Mouse (Mus musculus) kidney, postnatal 36 days (tissue): Measurements from ENCODE around the gene Ror2.
"Not testable (repeated sequence)": the region's sequence is repeated elsewhere in the genome, so short reads cannot be mapped to it uniquely, and the experiment has no call there.

ENCODE experiments used
- DNase-seq, 2 experiments: peaks; one replicate each; pipeline ENCODE4 v3.0.0; 2021 to 2022; ENCODE audit warnings: mixed read lengths in 2 of 2

The Ror2 gene

DNA sequence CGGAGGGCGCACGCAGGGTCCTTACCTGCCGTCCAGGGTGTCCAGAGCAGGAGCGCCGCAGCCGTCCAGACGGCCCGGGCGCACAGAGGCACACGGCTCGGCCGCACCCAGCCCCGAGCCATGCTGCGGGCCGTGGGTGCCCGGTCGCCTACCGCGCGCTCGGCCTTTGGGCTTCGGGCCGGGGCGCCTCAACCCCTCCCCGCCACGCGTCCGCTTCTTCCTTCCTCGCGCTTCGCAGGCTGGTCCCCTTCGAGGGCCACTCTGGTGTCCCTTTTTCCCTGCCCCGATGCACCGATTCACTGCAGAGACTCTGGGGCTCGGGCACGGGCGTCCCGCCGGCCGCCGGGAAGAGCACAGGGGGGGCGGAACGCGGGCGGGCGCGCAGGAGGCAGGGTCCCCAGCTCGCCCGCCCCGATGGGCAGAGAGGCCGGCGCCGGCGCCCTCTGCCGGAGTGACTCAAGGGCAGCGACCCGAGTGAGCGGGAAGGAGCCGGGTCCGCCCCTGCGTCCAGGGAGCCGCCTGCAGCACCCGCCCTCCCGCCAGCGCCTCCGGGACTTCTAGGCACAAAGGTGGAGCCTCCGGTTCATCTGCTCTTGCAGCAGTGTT is at the start of gene Ror2:
TSS of gene Ror2 (minus strand) at position 369 of the 606 bp plus-strand sequence.
- peak; percentile 65 to 81 for DNase-seq

DNA sequence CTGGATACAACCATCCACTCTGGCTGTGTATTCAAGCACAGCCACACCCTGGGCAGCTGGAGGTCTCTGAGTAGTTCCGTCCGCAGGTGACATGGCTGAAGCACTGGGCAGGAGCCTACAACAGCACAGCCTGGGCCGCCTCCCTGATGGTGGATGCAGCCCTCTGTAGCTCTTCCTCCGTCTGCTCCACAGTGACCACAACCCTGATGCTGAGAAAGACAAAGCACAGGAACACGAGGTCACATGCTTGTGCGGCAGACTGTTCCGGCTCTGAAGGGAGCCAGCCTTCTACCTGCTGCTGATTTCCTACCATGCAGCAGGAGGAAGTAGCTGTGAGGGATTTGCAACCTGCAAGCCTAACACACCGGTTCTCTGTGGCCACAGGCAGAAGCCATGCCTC is 47.8 kb upstream of the Ror2 start:
- no peak for DNase-seq

DNA sequence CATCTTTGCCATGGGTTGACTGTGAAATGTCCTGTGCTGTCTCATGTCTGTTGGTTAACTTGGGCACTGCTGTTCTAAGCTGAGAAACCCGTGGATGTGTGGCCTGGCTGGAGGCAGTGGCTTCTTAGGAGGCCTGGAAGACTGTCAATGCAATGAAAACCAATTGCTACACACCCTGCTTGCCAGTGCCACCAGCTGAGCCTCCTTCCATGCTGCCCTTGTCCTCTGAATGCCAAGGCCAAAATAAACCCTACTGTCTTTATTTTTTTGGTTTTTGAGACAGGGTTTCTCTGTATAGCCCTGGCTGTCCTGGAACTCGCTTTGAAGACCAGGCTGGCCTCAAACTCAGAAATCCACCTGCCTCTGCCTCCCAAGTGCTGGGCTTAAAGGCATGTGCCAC is 44.3 kb upstream of the Ror2 start:
- DNase-seq: no peak

DNA sequence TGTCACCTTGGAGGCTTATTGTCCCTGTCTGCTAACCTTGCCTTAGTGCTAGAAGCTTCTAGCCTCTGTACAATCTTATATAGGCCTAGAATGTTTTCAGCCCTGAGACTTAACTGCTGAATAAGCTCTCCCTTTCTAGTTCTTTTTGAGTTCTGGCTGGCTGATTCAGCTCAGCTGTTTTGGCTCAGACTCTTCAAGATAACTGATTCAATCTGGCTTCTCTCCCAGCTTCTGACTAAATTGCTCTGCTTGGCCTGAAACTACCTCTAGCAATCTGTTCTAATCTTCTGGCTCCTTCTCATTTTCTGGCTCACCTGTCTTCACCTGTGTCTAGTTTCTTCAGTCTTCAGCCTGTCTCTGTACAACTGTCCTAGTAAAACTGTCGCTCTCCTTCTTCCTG is 39.6 kb upstream of the Ror2 start:
- DNase-seq: no peak

DNA sequence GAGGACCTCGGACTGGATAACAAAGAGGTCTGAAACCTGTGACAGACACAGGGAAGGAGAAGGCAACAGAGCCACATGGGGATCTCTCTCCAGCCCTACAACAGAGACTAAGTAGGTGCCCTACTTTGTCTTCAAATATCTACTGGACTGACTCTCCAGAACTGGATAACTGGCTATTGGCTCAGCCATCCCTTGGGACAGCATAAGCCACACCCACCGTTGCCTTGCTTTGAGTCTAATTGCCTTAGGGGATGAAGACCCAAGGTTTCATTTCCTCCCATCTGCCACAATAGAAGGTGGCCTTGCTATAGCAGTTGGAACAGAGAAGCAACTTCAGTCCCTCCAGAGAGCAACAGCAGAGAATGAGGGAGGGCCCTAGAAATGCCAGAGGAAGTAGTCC is 37.7 kb upstream of the Ror2 start:
- DNase-seq: no peak

DNA sequence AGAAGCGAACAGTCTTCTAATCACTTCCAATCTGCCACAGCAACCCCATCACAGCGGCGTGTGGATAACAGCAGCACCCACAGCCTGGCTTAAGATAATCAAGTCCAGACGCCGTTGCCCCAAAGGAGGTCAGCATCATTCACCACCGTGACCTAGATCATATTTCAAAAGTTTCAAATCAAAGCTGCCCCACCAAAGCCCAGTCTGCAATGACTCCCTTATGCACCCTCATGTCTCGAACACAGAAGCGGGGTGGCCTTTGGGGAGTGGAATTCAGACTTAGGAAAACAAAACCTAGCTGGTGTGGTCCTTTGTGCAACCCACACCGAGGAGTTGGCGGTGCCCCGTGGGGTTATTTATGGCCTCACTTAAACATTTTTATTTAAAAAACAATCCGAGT is 35.0 kb upstream of the Ror2 start:
- no peak for DNase-seq

DNA sequence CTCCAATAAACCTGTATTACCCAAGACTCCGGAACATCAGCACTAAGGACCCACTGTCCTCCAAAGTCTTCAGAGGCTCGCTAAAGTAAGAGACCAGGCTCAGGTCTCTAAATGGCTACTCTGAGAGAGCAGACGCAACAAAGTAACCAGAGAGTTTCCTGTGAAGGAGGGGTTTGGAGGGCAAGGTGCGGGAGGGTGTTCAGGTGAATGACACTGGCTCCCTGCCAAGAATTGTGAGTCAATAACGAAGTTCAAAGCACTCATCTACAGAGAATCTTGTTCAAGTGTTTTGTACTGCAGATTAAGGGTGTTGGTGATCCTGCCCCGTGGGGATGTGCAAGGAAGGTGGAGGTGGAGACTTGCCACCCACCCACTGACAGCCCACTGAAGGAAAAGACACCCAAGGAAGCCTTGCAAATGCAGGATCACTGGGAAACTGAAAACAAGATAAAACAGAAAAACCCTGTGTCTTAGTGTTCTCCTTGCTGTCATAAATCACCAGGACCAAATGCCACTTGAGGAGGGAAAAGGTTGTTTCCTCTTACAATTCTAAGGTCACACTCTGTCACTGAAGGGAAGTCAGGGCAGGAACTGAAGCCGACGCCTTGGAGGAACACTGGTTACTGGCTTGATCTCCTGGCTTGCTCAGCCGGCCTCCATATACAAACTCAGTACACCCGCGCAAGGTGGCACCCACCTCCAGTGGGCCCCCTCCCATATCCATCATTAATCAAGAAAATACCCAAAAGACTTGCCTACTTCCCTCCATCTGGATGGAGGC is 30.8 kb upstream of the Ror2 start:
- peak; percentile 44 to 56 for DNase-seq

DNA sequence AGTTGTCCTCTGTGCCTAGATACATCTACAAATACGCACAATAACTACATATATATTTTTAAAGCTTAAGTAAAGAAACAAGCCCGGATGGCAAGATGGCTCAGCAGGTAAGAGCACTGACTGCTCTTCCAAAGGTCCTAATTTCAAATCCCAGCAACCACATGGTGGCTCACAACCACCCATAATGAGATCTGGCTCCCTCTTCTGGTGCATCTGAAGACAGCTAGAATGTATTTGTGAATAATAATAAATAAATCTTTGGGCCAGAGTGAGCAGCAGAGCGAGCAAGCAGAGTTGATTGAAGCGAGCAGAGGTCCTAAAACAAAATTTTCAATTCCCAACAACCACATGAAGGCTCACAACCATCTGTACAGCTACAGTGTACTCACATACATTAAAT is 29.8 kb upstream of the Ror2 start:
- DNase-seq: not testable (repeated sequence)

DNA sequence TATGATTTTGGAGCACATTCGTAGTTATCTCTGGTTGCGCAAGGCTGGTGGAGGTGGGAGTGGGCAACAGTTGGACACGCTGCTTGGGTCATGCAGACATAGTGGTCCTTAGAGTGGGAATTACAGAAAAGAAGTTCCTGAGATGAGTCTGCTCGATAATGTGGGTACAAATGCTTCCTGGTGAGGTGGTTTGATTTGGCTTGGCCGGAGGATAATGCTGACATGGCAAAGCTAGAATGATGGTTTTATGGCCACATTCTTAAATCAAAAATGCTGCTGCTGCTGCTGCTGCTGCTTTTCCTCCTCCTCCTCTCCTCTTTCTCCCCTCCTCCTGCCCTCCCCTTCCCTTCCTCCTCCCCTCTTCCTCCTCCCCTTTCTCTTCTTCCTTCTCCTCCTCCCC is 24.5 kb upstream of the Ror2 start:
- no peak for DNase-seq

DNA sequence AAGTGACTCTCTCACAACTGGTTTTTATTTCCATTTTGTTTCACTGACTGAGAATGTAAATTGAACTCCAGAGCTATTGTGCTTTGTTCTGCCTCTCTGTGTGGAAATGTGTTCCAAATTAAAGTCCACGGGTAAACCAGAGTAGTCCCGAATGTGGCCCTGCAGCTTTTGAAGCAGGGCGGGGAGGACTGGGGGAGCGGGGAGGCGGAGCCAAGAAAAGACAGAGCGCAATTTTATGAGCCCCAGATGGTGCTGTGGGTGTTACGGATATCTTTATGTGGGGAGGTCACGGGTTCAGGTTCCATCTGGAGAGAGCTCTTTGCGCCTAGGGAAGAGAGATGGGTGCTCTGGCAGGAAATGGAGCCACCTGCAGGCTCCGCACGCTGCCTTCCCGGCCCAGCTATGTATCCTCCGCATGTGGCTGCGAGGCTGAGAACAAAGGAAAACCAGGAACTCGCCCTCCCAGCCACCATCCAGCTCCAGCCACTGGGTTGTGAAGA is 23.8 kb upstream of the Ror2 start:
- DNase-seq: peak; percentile 4 to 31

DNA sequence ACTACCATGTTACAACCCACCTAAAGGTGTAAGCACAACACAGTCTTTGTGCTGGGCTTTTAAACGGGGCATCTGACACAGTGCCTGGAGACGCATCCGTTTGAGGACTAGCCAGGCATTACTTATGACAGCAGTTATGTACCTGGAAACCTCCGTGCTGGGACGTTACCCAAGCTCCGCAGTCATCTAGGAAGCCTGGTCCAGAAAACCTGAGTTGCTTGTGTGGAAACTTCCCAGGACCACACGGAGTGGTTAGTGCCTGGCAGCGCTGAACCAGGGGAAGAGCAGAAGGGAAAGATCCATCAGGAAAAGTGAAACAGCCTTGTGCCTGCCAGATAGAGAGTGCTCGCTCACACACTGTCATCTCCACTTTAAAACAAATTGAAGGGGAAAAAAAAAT is 23.2 kb upstream of the Ror2 start:
- no peak for DNase-seq

DNA sequence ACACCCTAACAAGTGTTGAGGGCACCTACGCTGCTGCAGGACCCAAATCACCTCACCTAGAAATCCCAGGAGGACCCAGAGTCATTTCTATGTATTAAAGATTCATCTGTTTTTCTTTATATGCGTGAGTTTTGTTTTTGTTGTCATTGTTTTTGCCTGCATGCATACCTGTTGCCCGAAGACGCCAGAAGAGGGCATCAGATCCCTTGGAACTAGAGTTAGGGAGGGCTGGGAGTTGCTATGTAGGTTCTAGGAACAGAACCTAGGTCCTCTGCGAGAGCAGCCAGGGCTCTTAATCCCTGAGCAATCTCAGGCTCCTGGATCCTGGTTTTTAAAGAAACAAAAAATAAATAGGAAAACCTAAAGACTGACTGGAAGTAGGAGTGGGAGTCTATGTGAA is 20.9 kb upstream of the Ror2 start:
- peak in 1 of 2 experiments; percentile 10 for DNase-seq

DNA sequence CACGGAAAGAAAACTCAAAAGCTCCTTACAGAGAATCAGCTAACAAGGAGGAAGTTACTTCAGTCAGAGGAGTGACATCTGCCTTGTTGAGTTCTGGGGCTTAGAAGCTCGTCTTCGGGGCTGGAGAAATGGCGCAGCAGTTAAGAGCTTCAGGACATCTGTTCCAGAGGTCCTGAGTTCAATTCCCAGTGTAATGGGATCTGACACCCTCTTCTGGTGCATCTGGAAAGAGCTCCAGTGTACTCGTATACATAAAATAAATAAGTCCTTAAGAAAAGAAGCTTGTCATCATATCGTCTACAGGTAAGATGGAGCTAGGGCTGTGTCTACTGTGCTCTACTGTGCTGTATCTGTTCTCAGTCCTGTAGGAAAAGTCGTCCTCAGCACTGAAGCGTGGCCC is 19.3 kb upstream of the Ror2 start:
- no peak for DNase-seq

DNA sequence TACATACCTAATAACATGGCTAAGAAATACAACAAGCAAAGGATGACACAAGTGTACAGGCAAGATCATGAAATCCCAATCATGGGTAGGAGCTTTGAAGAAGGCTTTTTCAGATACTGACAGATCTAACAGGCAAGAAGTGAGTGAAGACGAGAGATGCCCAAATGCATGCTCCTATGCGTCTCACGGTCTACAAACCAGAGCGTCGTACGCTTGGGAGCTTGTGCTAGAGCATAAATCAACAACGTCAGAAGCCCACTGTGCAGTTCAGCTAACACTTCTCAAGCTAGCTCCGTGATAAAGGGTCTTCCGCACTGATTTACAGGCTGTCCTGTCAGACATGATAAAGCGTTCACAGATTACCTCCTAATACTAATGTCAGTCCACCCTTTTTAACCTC is 16.8 kb upstream of the Ror2 start:
- no peak for DNase-seq

DNA sequence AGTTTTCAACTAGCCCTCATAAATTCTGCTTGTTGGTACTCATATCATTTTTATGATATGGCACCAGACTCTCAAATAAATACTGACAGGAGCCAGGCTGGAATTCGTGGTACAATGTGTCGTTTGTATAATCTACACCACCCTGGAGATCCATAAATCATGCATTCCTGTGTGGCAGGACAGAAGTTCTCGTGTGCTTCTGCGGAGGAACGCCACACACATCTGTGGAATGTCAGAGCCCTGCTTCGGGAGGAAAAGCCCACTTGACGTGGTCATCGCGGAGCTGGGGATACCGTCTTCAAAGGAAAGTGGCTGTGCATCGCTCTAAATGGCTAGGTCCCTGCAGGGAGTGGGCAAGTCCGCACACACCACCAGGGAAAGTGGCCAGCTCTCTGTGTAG is 7.1 kb upstream of the Ror2 start:
- no peak for DNase-seq

DNA sequence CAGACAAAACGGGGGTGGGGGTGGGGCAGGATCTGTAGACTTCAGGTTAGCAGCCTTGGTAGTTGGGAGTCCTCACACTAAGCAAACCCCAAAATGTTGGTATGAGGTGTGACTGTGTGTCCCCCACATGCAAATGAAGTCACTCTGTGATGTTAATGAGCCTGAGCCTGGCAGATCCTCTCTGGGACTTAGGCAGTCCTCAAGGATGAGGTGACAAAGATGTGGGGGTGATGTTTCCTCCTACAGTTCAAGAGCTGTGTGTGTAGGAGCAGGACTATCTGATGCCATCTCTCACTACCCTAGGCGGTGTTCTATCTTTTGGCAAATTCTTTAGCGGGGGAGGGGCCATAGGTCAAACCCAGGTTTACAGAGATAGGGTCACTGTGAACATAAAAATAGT is 6.3 kb upstream of the Ror2 start:
- no peak for DNase-seq

DNA sequence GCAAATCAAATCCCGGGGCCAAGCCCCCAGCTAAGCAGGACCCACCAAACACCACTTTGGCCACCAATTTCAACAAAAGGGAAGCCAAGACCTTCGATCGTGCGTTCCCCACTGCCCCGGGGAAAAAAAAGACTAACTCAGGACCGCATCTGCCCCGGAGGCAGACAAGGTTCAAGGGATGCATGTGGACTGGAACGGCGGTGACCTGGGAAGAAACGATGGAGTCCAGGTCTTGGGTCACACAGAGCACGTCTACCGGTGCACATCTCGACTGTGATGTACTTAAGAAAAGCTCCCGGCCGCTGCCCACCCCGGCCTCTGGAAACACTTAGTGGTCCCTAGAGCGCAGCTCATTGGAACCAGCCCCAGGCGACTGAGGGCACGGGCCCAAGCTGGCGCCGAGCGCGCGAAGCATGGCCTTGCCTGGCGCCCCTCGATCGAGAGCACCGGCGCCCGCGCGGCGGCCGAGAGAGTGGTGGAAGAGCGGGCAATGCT is 616 bp downstream of the Ror2 start:
- peak in 1 of 2 experiments; percentile 43 for DNase-seq

DNA sequence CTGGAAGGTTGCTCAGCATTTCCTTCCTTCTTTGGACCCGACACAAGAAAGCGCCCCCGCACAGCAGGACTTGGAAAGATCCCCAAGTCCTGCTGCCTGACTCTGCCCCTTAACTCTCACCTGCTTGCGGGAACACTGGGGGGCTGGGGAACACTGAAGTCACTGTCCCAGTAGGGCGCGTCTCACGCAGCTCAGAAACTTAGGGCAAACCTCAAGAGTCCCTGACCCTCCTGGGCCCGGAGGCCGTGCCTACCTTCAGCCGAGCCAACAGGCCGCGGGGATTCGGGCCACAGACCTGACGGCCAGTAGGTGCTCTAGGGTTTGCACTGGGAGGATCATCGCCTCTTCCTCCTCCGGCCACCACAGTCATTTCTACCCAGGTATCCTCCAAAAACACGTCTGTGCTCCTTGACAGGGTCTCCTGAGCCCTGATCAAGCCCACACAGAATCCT is 1.2 kb downstream of the Ror2 start:
- no peak for DNase-seq

DNA sequence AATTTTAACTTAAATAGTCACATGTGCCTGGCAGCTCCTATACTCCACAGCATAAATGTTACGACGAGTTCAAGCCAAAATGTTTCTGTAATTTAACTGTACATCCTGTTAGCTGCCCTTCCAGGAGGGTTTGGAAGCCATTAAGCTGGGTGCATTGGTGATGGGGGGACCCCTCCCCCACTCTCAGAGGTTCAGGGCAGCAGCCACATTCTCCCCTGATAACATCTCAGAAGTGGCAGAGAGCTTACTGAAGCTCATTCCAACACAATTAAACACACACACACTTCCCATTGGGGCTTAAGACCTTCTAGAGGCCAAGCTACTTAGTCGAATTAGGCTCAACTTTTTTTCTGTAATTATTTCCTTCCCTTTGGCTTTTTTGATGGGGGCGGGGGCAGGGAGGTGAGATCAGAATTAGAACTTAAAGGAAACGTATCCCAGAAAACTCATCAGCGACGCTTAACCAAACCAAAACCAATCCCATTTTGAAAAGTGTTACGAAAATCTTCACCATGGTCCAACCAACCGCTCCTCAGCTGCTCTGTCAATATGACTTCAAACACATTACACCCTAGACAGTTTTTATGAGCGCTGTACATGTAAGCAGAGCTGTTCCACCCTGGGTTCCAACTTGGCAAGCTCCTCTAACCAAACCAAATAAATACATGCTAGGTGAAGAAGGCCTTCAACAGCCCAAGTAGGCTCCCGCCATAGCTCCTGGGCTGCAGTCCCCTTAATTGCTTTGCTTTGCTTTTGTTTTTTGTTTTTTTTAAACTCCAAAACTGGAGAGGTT is 4.1 kb downstream of the Ror2 start:
- peak in 1 of 2 experiments; percentile 39 for DNase-seq

DNA sequence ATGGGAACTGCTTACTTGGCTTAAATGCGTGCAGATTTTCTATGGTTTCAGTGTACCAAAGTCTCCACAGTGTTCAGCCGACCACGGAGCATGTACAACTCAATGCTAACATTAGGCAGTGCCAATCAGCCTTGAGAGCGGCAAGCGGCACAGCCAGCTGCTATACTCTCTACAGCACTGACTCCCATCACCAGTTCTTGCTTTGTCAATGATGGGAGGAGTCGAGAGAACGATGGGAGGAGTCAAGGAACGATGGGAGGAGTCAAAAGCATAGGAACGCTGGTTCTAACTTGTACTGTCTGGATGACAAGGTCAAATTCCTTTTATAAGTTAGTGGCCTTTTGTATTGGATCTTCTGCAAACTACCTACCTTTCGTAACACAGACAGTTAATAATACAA is 7.0 kb downstream of the Ror2 start:
- no peak for DNase-seq

DNA sequence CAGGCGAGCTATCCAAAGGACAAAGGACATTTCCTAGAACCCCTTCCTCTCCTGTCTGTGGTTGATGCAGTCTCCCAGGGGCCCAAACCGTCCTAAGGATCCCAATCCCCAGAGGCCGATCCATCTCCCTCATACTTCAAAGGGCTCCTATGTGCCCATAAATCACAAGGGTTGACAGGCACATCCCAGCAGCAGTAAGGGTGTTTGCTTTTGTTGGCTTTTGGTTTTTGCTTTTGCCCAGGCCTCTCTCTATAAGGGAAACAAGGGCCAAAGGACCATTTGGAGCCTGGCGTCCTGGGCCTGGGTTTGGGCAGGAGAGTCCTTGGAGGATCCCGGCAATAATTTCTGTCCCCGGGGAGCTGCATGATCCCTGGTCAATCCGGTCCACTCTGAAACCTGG is 9.5 kb downstream of the Ror2 start:
- DNase-seq: no peak

DNA sequence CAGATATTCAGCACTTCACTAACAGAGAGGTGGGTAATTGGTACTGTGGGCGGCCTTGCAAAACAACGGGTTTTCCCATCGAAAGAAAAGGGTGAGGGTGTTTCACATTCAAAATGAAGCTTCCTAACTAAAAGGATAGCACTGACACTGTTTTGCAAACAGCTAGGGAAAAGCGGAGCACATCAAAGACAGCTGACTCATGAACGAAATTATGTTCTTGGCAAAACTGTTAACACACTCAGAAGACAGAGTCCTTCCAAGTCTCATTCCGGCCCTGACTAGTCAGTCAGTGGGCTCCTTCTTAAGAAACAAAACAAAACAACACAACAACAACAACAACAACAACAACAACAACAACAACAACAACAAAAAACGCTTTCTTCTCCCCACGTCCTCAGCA is 10.1 kb downstream of the Ror2 start:
- no peak for DNase-seq

DNA sequence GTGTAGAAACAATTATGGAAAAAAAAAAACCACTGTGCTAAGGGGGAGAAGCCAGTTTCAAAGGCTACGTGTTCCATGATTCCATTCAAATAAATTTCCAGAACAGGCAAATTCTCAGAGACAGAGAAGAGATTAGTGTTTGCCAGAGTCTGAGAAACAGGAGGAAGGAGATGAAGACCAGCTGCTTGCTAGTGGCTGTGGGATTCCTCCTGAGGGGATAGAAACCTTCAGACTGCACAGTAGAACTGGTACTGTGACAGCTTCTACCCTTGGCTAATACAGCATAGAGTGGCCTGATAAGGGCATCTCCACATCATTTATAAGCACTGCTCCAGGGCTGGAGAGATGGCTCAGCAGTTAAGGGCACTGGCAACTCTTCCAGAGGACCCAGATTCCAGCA is 11.2 kb downstream of the Ror2 start:
- no peak for DNase-seq

DNA sequence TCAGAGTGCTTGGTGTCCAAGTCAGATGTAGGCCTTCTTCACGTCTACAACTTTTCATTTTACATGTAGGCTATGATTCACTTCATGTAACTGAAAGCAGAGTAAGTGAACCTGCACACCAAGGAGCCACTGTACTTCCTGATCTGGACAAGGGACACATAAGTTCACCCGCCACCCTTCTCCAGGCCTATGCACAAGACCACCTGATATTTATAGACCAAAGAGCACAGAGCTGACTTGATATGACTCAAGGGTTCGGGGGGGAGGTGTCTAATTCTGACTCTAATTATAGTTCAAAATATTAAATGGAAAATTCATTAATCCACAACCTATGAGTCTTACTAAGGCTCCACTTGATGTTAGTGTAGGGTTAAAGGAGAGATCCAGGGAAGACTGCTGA is 14.3 kb downstream of the Ror2 start:
- DNase-seq: no peak
